Mouse (Mus musculus) E14TG2a.4 (cell line): ENCODE measurements around the gene Bglap2.

Experiments
- CTCF ChIP-seq: conservative IDR thresholded peaks from 2 replicates; pipeline ENCODE4 v1.5.1; 2014; ENCODE audit warnings: low read length
- NANOG ChIP-seq: IDR thresholded peaks from 2 replicates; pipeline ENCODE4 v1.6.1; 2014; ENCODE audit warnings: borderline replicate concordance, low read length, mixed read lengths
- POU5F1 ChIP-seq: IDR thresholded peaks from 2 replicates; pipeline ENCODE4 v1.6.1; 2014; ENCODE audit warnings: low read length, borderline replicate concordance

- TF ChIP-seq CTCF: no peak
- TF ChIP-seq NANOG: no peak
- TF ChIP-seq POU5F1: no peak
These were observed 44.4 kb downstream of the Bglap2 start for GRCm38 (mm10) chr3:88334029-88334658.
